Mouse (Mus musculus): Measurements from ENCODE around the gene Frem1.

- TF ChIP-seq TAL1 (IDR thresholded peaks at IDR 0.05; ENCODE audit: low read length) (no peak), GATA1 (IDR thresholded peaks at IDR 0.05; ENCODE audit: low read length) (no peak)
These were observed 1.1 kb upstream of the Frem1 start for GRCm38 (mm10) chr4:83053206-83053605.
